Mouse (Mus musculus) olfactory bulb, adult 2 months (tissue): Measurements from ENCODE around the gene Minos1.

Experiments used
- CTCF ChIP-seq: fragments of 200-500 bp; IDR thresholded peaks from 2 replicates; pipeline ENCODE4 v1.5.1; 2012; ENCODE audit warnings: low read depth, mild to moderate bottlenecking, low read length, moderate library complexity; ENCODE audit not compliant: insufficient read depth
- POLR2A ChIP-seq: fragments of 200-500 bp; IDR thresholded peaks from 2 replicates; pipeline ENCODE4 v1.6.1; 2012; ENCODE audit warnings: mild to moderate bottlenecking, low read depth, low read length, moderate library complexity; ENCODE audit not compliant: insufficient read depth

DNA sequence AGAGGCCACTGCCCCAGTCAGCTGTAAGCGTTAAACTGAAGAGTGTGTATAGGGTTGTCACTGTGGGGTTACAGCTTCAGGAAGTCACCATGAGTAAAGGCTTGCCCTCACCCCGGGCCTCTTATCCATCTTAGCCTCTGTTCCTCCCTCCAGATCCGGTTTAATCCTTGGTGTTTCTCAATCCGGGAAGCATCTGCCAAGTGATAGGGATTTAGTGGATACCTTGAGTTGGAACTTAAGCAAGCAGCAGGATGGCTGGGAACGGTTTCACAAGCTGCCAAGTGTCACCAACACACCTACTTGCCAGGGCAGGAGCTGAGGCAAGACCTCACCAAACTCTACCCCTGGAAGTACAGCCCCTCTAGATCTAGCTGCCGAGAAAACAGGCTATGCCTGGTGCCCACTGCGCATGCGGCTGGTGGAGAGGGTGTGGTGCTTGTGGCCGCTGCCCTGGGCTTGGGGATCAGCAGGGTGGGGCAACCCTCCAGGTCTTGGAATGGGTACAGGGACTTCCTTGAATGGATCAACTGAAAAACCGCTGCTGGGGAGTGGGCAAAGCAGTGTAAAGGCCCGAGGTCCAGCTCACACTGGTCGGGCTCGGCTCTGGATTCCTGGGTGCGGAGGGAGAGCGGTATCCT, 40.5 kb downstream of the Minos1 start:
- no peak for TF ChIP-seq POLR2A
- no peak for TF ChIP-seq CTCF
